Mouse (Mus musculus) adrenal gland, adult 8-10 months (tissue): Measurements from ENCODE around the gene Emc10. TPM values are rescaled to one million over a fixed set of nuclear protein-coding genes. Genes with fewer than 3 reads are reported as not detected.
A peak's percentile ranks its signal among the peaks of the same experiment; 100 is the strongest.

Source experiments
- DNase-seq: peaks from one replicate; pipeline ENCODE4 v3.0.0; 2022
- total RNA-seq, 4 experiments: library from RNA; stranded (reverse); gene quantifications; 2 replicates each; pipeline ENCODE4 v1.2.4; 2022

The Emc10 gene
- total RNA-seq, 4 experiments from 2014 or later, result 99.0 to 119 (median 110) TPM

GRCm38 (mm10) chr7:44484841-44485571 lies 11.3 kb downstream of the Emc10 start:
- DNase-seq, result no peak

- DNase-seq, result no peak
Measured at GRCm38 (mm10) chr7:44484109-44484508, 12.2 kb downstream of the Emc10 start.

- no peak for DNase-seq
Measured at GRCm38 (mm10) chr7:44482836-44483435, 13.4 kb downstream of the Emc10 start.

GRCm38 (mm10) chr7:44475046-44475614 lies 21.2 kb downstream of the Emc10 start:
- no peak for DNase-seq

- no peak for DNase-seq
Measured at GRCm38 (mm10) chr7:44474419-44474818, 21.9 kb downstream of the Emc10 start.

GRCm38 (mm10) chr7:44472961-44473646 lies 23.2 kb downstream of the Emc10 start:
- DNase-seq, result peak; percentile 0

GRCm38 (mm10) chr7:44472558-44472885 lies 23.8 kb downstream of the Emc10 start:
- DNase-seq, result no peak

- no peak for DNase-seq
Measured at GRCm38 (mm10) chr7:44471880-44472557, 24.3 kb downstream of the Emc10 start.

GRCm38 (mm10) chr7:44470696-44471612 lies 25.4 kb downstream of the Emc10 start:
- DNase-seq, result no peak

GRCm38 (mm10) chr7:44469677-44470675 lies 26.4 kb downstream of the Emc10 start:
- DNase-seq, result no peak

GRCm38 (mm10) chr7:44468644-44469285 lies 27.6 kb downstream of the Emc10 start:
- no peak for DNase-seq

GRCm38 (mm10) chr7:44467811-44468411 lies 28.4 kb downstream of the Emc10 start, which contains the start of gene Josd2:
Gene Josd2 (plus strand): TSS chr7:44467980.
- peak; percentile 97 for DNase-seq

- no peak for DNase-seq
Measured at GRCm38 (mm10) chr7:44466888-44467311, 29.4 kb downstream of the Emc10 start.

- DNase-seq, result no peak
Measured at GRCm38 (mm10) chr7:44466006-44466887, 30.1 kb downstream of the Emc10 start.

- DNase-seq, result no peak
Measured at GRCm38 (mm10) chr7:44465111-44465510, 31.2 kb downstream of the Emc10 start, which contains the start of gene Aspdh. Gene Aspdh (plus strand): TSS chr7:44465391.

GRCm38 (mm10) chr7:44464511-44464910 lies 31.8 kb downstream of the Emc10 start:
- no peak for DNase-seq

GRCm38 (mm10) chr7:44463556-44464225 lies 32.6 kb downstream of the Emc10 start:
- DNase-seq, result no peak

GRCm38 (mm10) chr7:44463056-44463425 lies 33.3 kb downstream of the Emc10 start:
- DNase-seq, result no peak
